Mouse (Mus musculus): ENCODE results near the gene Arhgap4.

DNA sequence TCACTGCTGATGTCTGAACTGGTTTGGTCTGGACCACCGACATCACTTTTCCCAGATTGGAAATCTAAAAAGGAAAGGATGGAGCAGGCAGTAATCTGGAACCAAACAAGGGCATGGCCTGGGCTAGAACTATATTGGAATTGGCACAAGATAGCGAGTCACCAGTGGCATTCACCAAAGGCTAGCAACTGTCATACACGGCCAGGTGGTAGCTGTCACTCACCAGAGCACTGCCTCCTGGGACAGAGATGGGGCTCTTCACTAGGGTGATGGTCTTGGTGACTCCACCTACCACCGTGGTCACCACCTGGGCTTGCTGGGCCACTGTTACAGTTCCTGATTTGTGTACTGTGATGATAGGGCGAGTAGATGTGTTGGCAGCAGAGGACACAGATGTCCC lies 30.9 kb upstream of the Arhgap4 start:
- TF ChIP-seq CTCF (IDR thresholded peaks at IDR 0.05; ENCODE audit: low read depth, low read length) (no peak), POLR2A (IDR thresholded peaks at IDR 0.05; ENCODE audit: extremely low read depth, insufficient read depth, low read length) (no peak)
